Mouse (Mus musculus) layer of hippocampus, adult 18-20 months (tissue): ENCODE data around the gene Ugt2a1. TPM values are rescaled to one million over a fixed set of nuclear protein-coding genes. Genes with fewer than 3 reads are reported as not detected.

Experiments
- total RNA-seq, 2 experiments: library from RNA; stranded (reverse); gene quantifications; 2 replicates each; pipeline ENCODE4 v1.2.3; 2021

The Ugt2a1 gene
- total RNA-seq, 2 experiments from 2014 or later: not detected

Other genes starting within 250 kb of the Ugt2a1 start
- gene Ugt2b37, start 236.1 kb downstream of the Ugt2a1 start, total RNA-seq: not detected
- not detected for gene Ugt2a3, start 153.7 kb downstream of the Ugt2a1 start, total RNA-seq
- gene Ugt2b38, start 66.7 kb downstream of the Ugt2a1 start, total RNA-seq: not detected
- not detected for gene Ugt2a2, start 8.6 kb downstream of the Ugt2a1 start, total RNA-seq
- not detected for gene Gm43638, start 4.1 kb downstream of the Ugt2a1 start, total RNA-seq
- gene Sult1b1, start 47.3 kb upstream of the Ugt2a1 start, total RNA-seq: not detected
- gene Sult1d1, start 78.2 kb upstream of the Ugt2a1 start, total RNA-seq: not detected
- not detected for gene Sult1e1, start 100.7 kb upstream of the Ugt2a1 start, total RNA-seq
- gene Csn1s1, start 175.3 kb upstream of the Ugt2a1 start, total RNA-seq: not detected
- not detected for gene Csn2, start 208.8 kb upstream of the Ugt2a1 start, total RNA-seq